Mouse (Mus musculus): ENCODE data around the gene Lrrc75b. TPM values are rescaled to one million over a fixed set of nuclear protein-coding genes. Genes with fewer than 3 reads are reported as not detected.
"Not testable (repeated sequence)": the region's sequence is repeated elsewhere in the genome, so short reads cannot be mapped to it uniquely, and the experiment has no call there.

Lrrc75b gene
- polyA plus RNA-seq, 1 experiment from 2014 or later = 2.7 TPM

- Histone ChIP-seq H3K4me1 (replicated peaks) (peaks cover 9% of the 10 kb centered on the region; the same call in 1 of the 2 replicates), H3K9ac (no peak overlapping the region), H3K36me3 (peaks cover 48% of the 10 kb centered on the region), H3K9me3 (no peaks in the 10 kb centered on the region), H3K27me3 (replicated peaks) (no peaks in the 10 kb centered on the region), H3K4me3 (replicated peaks) (no peak overlapping the region), H3K27ac (no peak overlapping the region), H3K4me2 (replicated peaks) (no peak overlapping the region)
- 89% methylated on average over 9 of the region's 9 CpGs for WGBS
- ATAC-seq = no peak
These were observed 49.1 kb downstream of the Lrrc75b start for GRCm38 (mm10) chr10:75511060-75511459.

GRCm38 (mm10) chr10:75510446-75510845 lies 49.7 kb downstream of the Lrrc75b start:
- no peaks in the 10 kb centered on the region for H3K27me3 ChIP-seq (replicated peaks)
- no peak overlapping the region for H3K4me2 ChIP-seq (replicated peaks)
- 92% methylated on average over 7 of the region's 7 CpGs for WGBS
- H3K9me3 ChIP-seq = no peaks in the 10 kb centered on the region
- H3K4me1 ChIP-seq (replicated peaks) = peaks cover 7% of the 10 kb centered on the region; the same call in 1 of the 2 replicates
- no peak overlapping the region for H3K27ac ChIP-seq
- no peak overlapping the region for H3K9ac ChIP-seq
- H3K36me3 ChIP-seq = peaks cover 48% of the 10 kb centered on the region
- ATAC-seq = no peak
- H3K4me3 ChIP-seq (replicated peaks) = no peak overlapping the region

- H3K36me3 ChIP-seq = peaks cover 38% of the 10 kb centered on the region
- H3K4me3 ChIP-seq (replicated peaks); ATAC-seq; H3K4me1 ChIP-seq (replicated peaks); H3K27ac ChIP-seq; H3K27me3 ChIP-seq (replicated peaks); H3K9ac ChIP-seq; H3K9me3 ChIP-seq; H3K4me2 ChIP-seq (replicated peaks): not testable (repeated sequence)
- 95% methylated on average over 3 of the region's 3 CpGs for WGBS
These were observed 54.2 kb downstream of the Lrrc75b start for GRCm38 (mm10) chr10:75505928-75506327.

- WGBS = 54% methylated on average over 3 of the region's 3 CpGs
- Histone ChIP-seq H3K4me1 (replicated peaks) (no peaks in the 10 kb centered on the region), H3K36me3 (peaks cover 31% of the 10 kb centered on the region), H3K4me2 (replicated peaks) (no peak overlapping the region), H3K9ac (no peak overlapping the region), H3K27me3 (replicated peaks) (no peaks in the 10 kb centered on the region), H3K4me3 (replicated peaks) (no peak overlapping the region), H3K27ac (peak overlapping the region; percentile 19; the same call in 1 of the 2 replicates), H3K9me3 (no peaks in the 10 kb centered on the region)
- peak; percentile 73 for ATAC-seq
These were observed 55.0 kb downstream of the Lrrc75b start for GRCm38 (mm10) chr10:75505130-75505495.

DNA sequence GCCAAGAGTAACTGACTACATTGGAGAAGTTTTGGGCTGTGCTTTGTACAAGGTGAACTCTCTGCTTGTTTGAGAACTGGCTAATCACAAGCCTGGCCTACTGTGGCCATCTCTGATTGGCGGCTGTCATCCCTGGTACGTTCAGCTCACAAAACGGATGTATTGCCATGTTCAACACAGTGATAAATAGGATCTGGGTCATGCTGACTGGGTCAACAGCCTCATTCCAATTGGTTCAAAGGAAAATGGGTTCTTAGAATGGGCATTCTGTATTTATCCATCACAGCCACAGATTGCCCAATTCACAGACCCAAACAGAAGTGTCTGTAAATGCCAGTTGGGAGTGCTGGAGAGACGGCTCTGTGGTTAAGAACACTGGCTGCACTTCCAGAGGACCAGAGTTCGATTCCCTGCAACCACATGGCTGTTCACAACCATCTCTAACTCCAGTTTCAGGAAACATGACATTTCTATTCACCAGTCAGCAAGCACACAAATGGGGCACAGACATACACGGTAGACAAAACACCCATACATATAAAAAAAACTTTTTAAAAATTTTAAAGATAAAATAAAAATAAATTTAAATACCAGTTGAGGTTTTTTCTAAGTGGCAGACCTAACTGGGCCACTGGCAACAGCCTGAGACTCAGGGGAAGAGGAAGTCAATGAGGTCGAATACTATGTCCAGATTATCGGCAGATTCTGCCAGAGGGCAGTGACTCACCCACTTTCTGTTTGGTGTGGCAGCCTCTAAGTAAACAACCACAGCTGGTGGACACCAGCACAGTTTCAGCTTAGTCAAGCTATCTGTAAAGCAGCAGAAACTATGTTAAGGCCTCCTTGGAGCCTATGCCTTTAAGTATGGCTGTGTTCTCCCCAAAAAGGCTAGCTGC lies 55.6 kb downstream of the Lrrc75b start:
- Histone ChIP-seq H3K4me2 (replicated peaks) (no peak overlapping the region), H3K27me3 (replicated peaks) (no peaks in the 10 kb centered on the region), H3K4me1 (replicated peaks) (no peaks in the 10 kb centered on the region), H3K4me3 (replicated peaks) (no peak overlapping the region), H3K27ac (peak overlapping the region; percentile 19; the same call in 1 of the 2 replicates), H3K36me3 (peaks cover 25% of the 10 kb centered on the region), H3K9me3 (no peaks in the 10 kb centered on the region), H3K9ac (no peak overlapping the region)
- ATAC-seq = peak; percentile 47
- 76% methylated on average over 8 of the region's 8 CpGs for WGBS

- Histone ChIP-seq H3K9me3 (no peaks in the 10 kb centered on the region), H3K4me1 (replicated peaks) (no peaks in the 10 kb centered on the region), H3K27ac (no peak overlapping the region), H3K4me2 (replicated peaks) (no peak overlapping the region), H3K36me3 (peaks cover 18% of the 10 kb centered on the region), H3K9ac (no peak overlapping the region), H3K27me3 (replicated peaks) (no peaks in the 10 kb centered on the region), H3K4me3 (replicated peaks) (no peak overlapping the region)
- no peak for ATAC-seq
- WGBS = 89% methylated on average over 7 of the region's 7 CpGs
These were observed 56.4 kb downstream of the Lrrc75b start for GRCm38 (mm10) chr10:75503692-75504091.

DNA sequence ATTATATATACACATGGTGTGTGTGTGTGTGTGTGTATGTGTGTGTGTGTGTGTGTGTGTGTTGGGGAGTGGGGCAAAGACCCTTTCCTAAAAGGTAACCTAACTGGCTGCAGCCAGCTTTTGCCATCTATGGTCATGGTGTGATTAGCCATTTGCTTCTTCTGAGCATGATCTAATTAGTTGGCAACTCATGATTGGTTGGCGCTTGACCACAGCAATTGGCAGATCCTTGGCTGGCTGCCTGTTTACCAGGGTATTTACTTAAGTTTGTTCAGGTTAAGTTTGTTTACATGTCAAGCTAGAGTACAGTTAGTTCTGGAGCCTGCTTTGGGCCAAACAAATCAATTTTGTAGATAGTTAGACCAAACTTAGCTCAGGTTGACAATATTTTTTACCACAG lies 58.5 kb downstream of the Lrrc75b start:
- no peak for ATAC-seq
- Histone ChIP-seq H3K27ac (no peak overlapping the region), H3K27me3 (replicated peaks) (no peaks in the 10 kb centered on the region), H3K9me3 (no peaks in the 10 kb centered on the region), H3K36me3 (no peaks in the 10 kb centered on the region), H3K9ac (no peak overlapping the region), H3K4me1 (replicated peaks) (no peaks in the 10 kb centered on the region), H3K4me2 (replicated peaks) (no peak overlapping the region), H3K4me3 (replicated peaks) (no peak overlapping the region)
- WGBS = 97% methylated on average over 1 of the region's 1 CpGs

DNA sequence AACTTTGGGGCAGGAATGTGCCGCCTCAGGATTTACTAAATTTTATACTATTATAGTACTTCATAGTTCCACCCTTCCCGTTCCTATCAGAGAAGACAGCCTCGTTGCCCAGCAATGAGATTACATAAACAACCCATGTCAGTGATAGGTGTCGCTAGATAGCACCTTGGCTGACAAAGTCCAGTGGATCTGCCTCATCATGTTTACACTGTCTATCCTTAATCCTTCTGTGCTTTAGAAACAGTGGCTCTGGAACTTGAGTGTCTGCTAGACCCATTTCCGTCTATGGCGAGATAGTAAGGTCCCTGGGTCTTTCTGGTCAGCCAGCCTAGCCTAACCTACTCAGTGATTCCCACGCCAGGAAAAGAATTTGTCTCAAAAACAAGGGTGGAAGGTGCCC lies 59.8 kb downstream of the Lrrc75b start:
- H3K27me3 ChIP-seq (replicated peaks) = no peaks in the 10 kb centered on the region
- ATAC-seq = peak; percentile 67
- H3K4me1 ChIP-seq (replicated peaks) = no peaks in the 10 kb centered on the region
- H3K4me2 ChIP-seq (replicated peaks) = no peak overlapping the region
- no peak overlapping the region for H3K27ac ChIP-seq
- no peak overlapping the region for H3K9ac ChIP-seq
- no peaks in the 10 kb centered on the region for H3K9me3 ChIP-seq
- no peak overlapping the region for H3K4me3 ChIP-seq (replicated peaks)
- no peaks in the 10 kb centered on the region for H3K36me3 ChIP-seq
- WGBS = 39% methylated on average over 7 of the region's 7 CpGs

Other genes starting within 250 kb of the Lrrc75b start
- gene Adora2a, start 243.5 kb downstream of the Lrrc75b start, polyA plus RNA-seq (2015; fragmentation: Nextera tagmentation; extraction: Ambion mirVana) = 2.5 and 3.2 TPM in 2 replicates
- gene Upb1, start 159.2 kb downstream of the Lrrc75b start, polyA plus RNA-seq (2015; fragmentation: Nextera tagmentation; extraction: Ambion mirVana) = 0.88 and 1.9 TPM in 2 replicates
- 147 and 156 TPM in 2 replicates for gene Snrpd3, start 42.8 kb downstream of the Lrrc75b start, polyA plus RNA-seq (2015; fragmentation: Nextera tagmentation; extraction: Ambion mirVana)
- 39.8 and 46.7 TPM in 2 replicates for gene Gucd1, start 42.4 kb downstream of the Lrrc75b start, polyA plus RNA-seq (2015; fragmentation: Nextera tagmentation; extraction: Ambion mirVana)
- 46.5 and 63.7 TPM in 2 replicates for gene Ggt1, start 1.3 kb upstream of the Lrrc75b start, polyA plus RNA-seq (2015; fragmentation: Nextera tagmentation; extraction: Ambion mirVana)
- 7.5 and 7.9 TPM in 2 replicates for gene Ggt5, start 29.0 kb upstream of the Lrrc75b start, polyA plus RNA-seq (2015; fragmentation: Nextera tagmentation; extraction: Ambion mirVana)
- 13.4 and 13.9 TPM in 2 replicates for gene Susd2, start 83.7 kb upstream of the Lrrc75b start, polyA plus RNA-seq (2015; fragmentation: Nextera tagmentation; extraction: Ambion mirVana)
- gene Cabin1, start 204.0 kb upstream of the Lrrc75b start, polyA plus RNA-seq (2015; fragmentation: Nextera tagmentation; extraction: Ambion mirVana) = 29.0 and 32.6 TPM in 2 replicates
- gene Ddt, start 213.1 kb upstream of the Lrrc75b start, polyA plus RNA-seq (2015; fragmentation: Nextera tagmentation; extraction: Ambion mirVana) = 74.7 and 76.1 TPM in 2 replicates
- gene Gm20441, start 220.6 kb upstream of the Lrrc75b start, polyA plus RNA-seq (2015; fragmentation: Nextera tagmentation; extraction: Ambion mirVana) = 0.96 TPM in 1 of 2 replicates, not detected in the other
- gene Gstt3, start 221.1 kb upstream of the Lrrc75b start, polyA plus RNA-seq (2015; fragmentation: Nextera tagmentation; extraction: Ambion mirVana) = 38.7 and 40.3 TPM in 2 replicates
- 15.0 and 16.6 TPM in 2 replicates for gene Gstt1, start 238.3 kb upstream of the Lrrc75b start, polyA plus RNA-seq (2015; fragmentation: Nextera tagmentation; extraction: Ambion mirVana)